Mouse (Mus musculus) testis, adult 2 months (tissue): ENCODE measurements around the gene Cdk15.

Experiments used
- CTCF ChIP-seq: fragments of 200-500 bp; IDR thresholded peaks from 2 replicates; pipeline ENCODE4 v1.5.1; 2012; ENCODE audit warnings: low read depth, mild to moderate bottlenecking, inconsistent platforms, low read length, moderate library complexity; ENCODE audit not compliant: control insufficient read depth, insufficient read depth, insufficient replicate concordance
- POLR2A ChIP-seq: fragments of 200-500 bp; IDR thresholded peaks from 2 replicates; pipeline ENCODE4 v1.6.1; 2012; ENCODE audit warnings: low read depth, mild to moderate bottlenecking, inconsistent platforms, low read length, moderate library complexity; ENCODE audit not compliant: control insufficient read depth

- TF ChIP-seq CTCF (no peak), POLR2A (no peak)
These were observed 77.3 kb downstream of the Cdk15 start for GRCm38 (mm10) chr1:59333860-59334561.
